Mouse (Mus musculus): ENCODE results near the gene Hps4. TPM values are rescaled to one million over a fixed set of nuclear protein-coding genes. Genes with fewer than 3 reads are reported as not detected.

The Hps4 gene
- 25.3 and 28.0 TPM in 2 replicates for polyA plus RNA-seq (2015; fragmentation: Nextera tagmentation; extraction: Ambion mirVana)

- Histone ChIP-seq H3K9me3 (replicated peaks; ENCODE audit: low read length) (no peaks in the 10 kb centered on the region), H3K4me1 (replicated peaks; ENCODE audit: insufficient read depth, low read length) (peaks cover 8% of the 10 kb centered on the region; the same call in 1 of the 2 replicates), H3K27me3 (ENCODE audit: insufficient read depth, low read length) (no peaks in the 10 kb centered on the region), H3K4me3 (replicated peaks; ENCODE audit: low read depth, low read length) (peak within 1 kb of the TSS; percentile 73), H3K4me2 (ENCODE audit: low read length) (peak within 1 kb of the TSS; percentile 75), H3K27ac (peak within 1 kb of the TSS; percentile 9; the same call in 1 of the 2 replicates), H3K36me3 (ENCODE audit: insufficient read depth, low read length) (peaks cover 16% of the 10 kb centered on the region), H3K9ac (ENCODE audit: low read depth, low read length) (peak within 1 kb of the TSS; percentile 75)
- peak; percentile 51 for DNase-seq (ENCODE audit: low spot score)
- no peak for TF ChIP-seq CTCF (IDR thresholded peaks at IDR 0.05; ENCODE audit: low read depth)
- peak; percentile 55 for ATAC-seq (replicated peaks; ENCODE audit: low FRiP score, low read depth)
- 2% methylated on average over 63 of the region's 64 CpGs for WGBS
Observed at GRCm38 (mm10) chr5:112342463-112343204, at the start of gene Hps4, which contains the start of gene Srrd. Gene Hps4, plus strand, starts transcription at chr5:112343083. Gene Srrd, minus strand, starts transcription at chr5:112343040.

GRCm38 (mm10) chr5:112293800-112294199 is 49.1 kb upstream of the Hps4 start:
- Histone ChIP-seq H3K27ac (no peak overlapping the region), H3K27me3 (ENCODE audit: insufficient read depth, low read length) (no peaks in the 10 kb centered on the region), H3K36me3 (ENCODE audit: insufficient read depth, low read length) (no peaks in the 10 kb centered on the region), H3K4me2 (ENCODE audit: low read length) (no peak overlapping the region), H3K9ac (ENCODE audit: low read depth, low read length) (no peak overlapping the region), H3K4me3 (replicated peaks; ENCODE audit: low read depth, low read length) (no peak overlapping the region), H3K4me1 (replicated peaks; ENCODE audit: insufficient read depth, low read length) (peaks cover 21% of the 10 kb centered on the region), H3K9me3 (replicated peaks; ENCODE audit: low read length) (no peaks in the 10 kb centered on the region)
- WGBS: 50% methylated on average over 2 of the region's 2 CpGs
- DNase-seq (ENCODE audit: low spot score): no peak
- ATAC-seq (replicated peaks; ENCODE audit: low FRiP score, low read depth): no peak
- TF ChIP-seq CTCF (IDR thresholded peaks at IDR 0.05; ENCODE audit: low read depth): no peak

GRCm38 (mm10) chr5:112294696-112295095 is 48.2 kb upstream of the Hps4 start:
- TF ChIP-seq CTCF (IDR thresholded peaks at IDR 0.05; ENCODE audit: low read depth): no peak
- Histone ChIP-seq H3K36me3 (ENCODE audit: insufficient read depth, low read length) (no peaks in the 10 kb centered on the region), H3K4me3 (replicated peaks; ENCODE audit: low read depth, low read length) (no peak overlapping the region), H3K27ac (no peak overlapping the region), H3K4me1 (replicated peaks; ENCODE audit: insufficient read depth, low read length) (peaks cover 21% of the 10 kb centered on the region), H3K4me2 (ENCODE audit: low read length) (no peak overlapping the region), H3K9me3 (replicated peaks; ENCODE audit: low read length) (no peaks in the 10 kb centered on the region), H3K27me3 (ENCODE audit: insufficient read depth, low read length) (no peaks in the 10 kb centered on the region), H3K9ac (ENCODE audit: low read depth, low read length) (no peak overlapping the region)
- DNase-seq (ENCODE audit: low spot score) (no peak), ATAC-seq (replicated peaks; ENCODE audit: low FRiP score, low read depth) (no peak)
- WGBS: 68% methylated on average over 4 of the region's 4 CpGs

GRCm38 (mm10) chr5:112295162-112295561 is 47.7 kb upstream of the Hps4 start:
- no peak overlapping the region for H3K27ac ChIP-seq
- H3K9me3 ChIP-seq (replicated peaks; ENCODE audit: low read length): no peaks in the 10 kb centered on the region
- DNase-seq (ENCODE audit: low spot score) (no peak), ATAC-seq (replicated peaks; ENCODE audit: low FRiP score, low read depth) (no peak)
- no peak for TF ChIP-seq CTCF (IDR thresholded peaks at IDR 0.05; ENCODE audit: low read depth)
- no peaks in the 10 kb centered on the region for H3K36me3 ChIP-seq (ENCODE audit: insufficient read depth, low read length)
- no peak overlapping the region for H3K4me3 ChIP-seq (replicated peaks; ENCODE audit: low read depth, low read length)
- no peak overlapping the region for H3K4me2 ChIP-seq (ENCODE audit: low read length)
- no peaks in the 10 kb centered on the region for H3K27me3 ChIP-seq (ENCODE audit: insufficient read depth, low read length)
- 55% methylated on average over 8 of the region's 8 CpGs for WGBS
- no peak overlapping the region for H3K9ac ChIP-seq (ENCODE audit: low read depth, low read length)
- H3K4me1 ChIP-seq (replicated peaks; ENCODE audit: insufficient read depth, low read length): peaks cover 21% of the 10 kb centered on the region

- Histone ChIP-seq H3K4me3 (replicated peaks; ENCODE audit: low read depth, low read length) (no peak overlapping the region), H3K4me2 (ENCODE audit: low read length) (no peak overlapping the region), H3K27ac (no peak overlapping the region), H3K9me3 (replicated peaks; ENCODE audit: low read length) (no peaks in the 10 kb centered on the region), H3K4me1 (replicated peaks; ENCODE audit: insufficient read depth, low read length) (peaks cover 21% of the 10 kb centered on the region), H3K36me3 (ENCODE audit: insufficient read depth, low read length) (no peaks in the 10 kb centered on the region), H3K27me3 (ENCODE audit: insufficient read depth, low read length) (no peaks in the 10 kb centered on the region), H3K9ac (ENCODE audit: low read depth, low read length) (no peak overlapping the region)
- ATAC-seq (replicated peaks; ENCODE audit: low FRiP score, low read depth) (no peak), DNase-seq (ENCODE audit: low spot score) (no peak)
- 72% methylated on average over 8 of the region's 8 CpGs for WGBS
- no peak for TF ChIP-seq CTCF (IDR thresholded peaks at IDR 0.05; ENCODE audit: low read depth)
Observed at GRCm38 (mm10) chr5:112295564-112295963, 47.3 kb upstream of the Hps4 start.

GRCm38 (mm10) chr5:112296404-112297181 is 46.3 kb upstream of the Hps4 start:
- no peaks in the 10 kb centered on the region for H3K27me3 ChIP-seq (ENCODE audit: insufficient read depth, low read length)
- H3K36me3 ChIP-seq (ENCODE audit: insufficient read depth, low read length): no peaks in the 10 kb centered on the region
- no peak overlapping the region for H3K4me2 ChIP-seq (ENCODE audit: low read length)
- H3K4me1 ChIP-seq (replicated peaks; ENCODE audit: insufficient read depth, low read length): peaks cover 18% of the 10 kb centered on the region
- 57% methylated on average over 6 of the region's 6 CpGs for WGBS
- ATAC-seq (replicated peaks; ENCODE audit: low FRiP score, low read depth) (no peak), DNase-seq (ENCODE audit: low spot score) (no peak)
- H3K9ac ChIP-seq (ENCODE audit: low read depth, low read length): no peak overlapping the region
- H3K4me3 ChIP-seq (replicated peaks; ENCODE audit: low read depth, low read length): no peak overlapping the region
- no peaks in the 10 kb centered on the region for H3K9me3 ChIP-seq (replicated peaks; ENCODE audit: low read length)
- TF ChIP-seq CTCF (IDR thresholded peaks at IDR 0.05; ENCODE audit: low read depth): no peak
- peak overlapping the region; percentile 13; the same call in 1 of the 2 replicates for H3K27ac ChIP-seq

Measured in kidney, postnatal 0 days (tissue).